Mouse (Mus musculus): ENCODE data around the gene Wipf3. TPM values are rescaled to one million over a fixed set of nuclear protein-coding genes. Genes with fewer than 3 reads are reported as not detected.

Wipf3 gene
- total RNA-seq, 1 experiment: 1.4 TPM

- no peak for DNase-seq (ENCODE audit: low read depth, low spot score)
- TF ChIP-seq ZC3H11A (IDR thresholded peaks at IDR 0.05; ENCODE audit: borderline replicate concordance, low read depth, low read length): no peak
- TF ChIP-seq ZNF384 (IDR thresholded peaks at IDR 0.05; ENCODE audit: low read depth, low read length): no peak
- TF ChIP-seq MAFK (IDR thresholded peaks at IDR 0.05; ENCODE audit: insufficient read depth, low read depth, low read length): no peak
- TF ChIP-seq HCFC1 (IDR thresholded peaks at IDR 0.05; ENCODE audit: borderline replicate concordance, insufficient read depth, low read length): no peak
- no peak for TF ChIP-seq CHD2 (IDR thresholded peaks at IDR 0.05; ENCODE audit: low read depth, low read length)
- Histone ChIP-seq H3K27ac (ENCODE audit: insufficient read depth, low read depth, low read length, poor library complexity, severe bottlenecking) (no peak overlapping the region), H3K9ac (ENCODE audit: insufficient read depth, low read depth, low read length, poor library complexity, severe bottlenecking) (no peak overlapping the region), H3K4me3 (ENCODE audit: insufficient read depth in 1 of 2, low read depth in 1 of 2, low read length in 2 of 2, poor library complexity in 1 of 2, severe bottlenecking in 1 of 2) (no peak overlapping the region), H3K36me3 (ENCODE audit: control insufficient read depth, insufficient read depth, low read length, poor library complexity, severe bottlenecking) (no peaks in the 10 kb centered on the region), H3K4me1 (ENCODE audit: control insufficient read depth in 2 of 2, insufficient read depth in 2 of 2, low read length in 2 of 2, poor library complexity in 1 of 2) (no peaks in the 10 kb centered on the region), H3K9me3 (ENCODE audit: control insufficient read depth, insufficient read depth, low read depth, low read length) (no peaks in the 10 kb centered on the region)
- in situ Hi-C loops (cut with MboI; ENCODE audit: low sequenced_read_pairs in 2 of 2, unreplicated experiment in 2 of 2): no loop called here
Measured at GRCm38 (mm10) chr6:54444086-54444485, 14.7 kb downstream of the Wipf3 start.

GRCm38 (mm10) chr6:54445249-54445818, 15.9 kb downstream of the Wipf3 start:
- in situ Hi-C loops (cut with MboI; ENCODE audit: low sequenced_read_pairs in 2 of 2, unreplicated experiment in 2 of 2): no loop called here
- no peak overlapping the region for H3K9ac ChIP-seq (ENCODE audit: insufficient read depth, low read depth, low read length, poor library complexity, severe bottlenecking)
- no peak overlapping the region for H3K27ac ChIP-seq (ENCODE audit: insufficient read depth, low read depth, low read length, poor library complexity, severe bottlenecking)
- H3K4me1 ChIP-seq (ENCODE audit: control insufficient read depth in 2 of 2, insufficient read depth in 2 of 2, low read length in 2 of 2, poor library complexity in 1 of 2): no peaks in the 10 kb centered on the region
- no peaks in the 10 kb centered on the region for H3K9me3 ChIP-seq (ENCODE audit: control insufficient read depth, insufficient read depth, low read depth, low read length)
- DNase-seq (ENCODE audit: low read depth, low spot score): no peak
- no peak for TF ChIP-seq ZC3H11A (IDR thresholded peaks at IDR 0.05; ENCODE audit: borderline replicate concordance, low read depth, low read length)
- no peak overlapping the region for H3K4me3 ChIP-seq (ENCODE audit: insufficient read depth in 1 of 2, low read depth in 1 of 2, low read length in 2 of 2, poor library complexity in 1 of 2, severe bottlenecking in 1 of 2)
- H3K36me3 ChIP-seq (ENCODE audit: control insufficient read depth, insufficient read depth, low read length, poor library complexity, severe bottlenecking): no peaks in the 10 kb centered on the region

GRCm38 (mm10) chr6:54447353-54447752, 17.9 kb downstream of the Wipf3 start:
- in situ Hi-C loops (cut with MboI; ENCODE audit: low sequenced_read_pairs in 2 of 2, unreplicated experiment in 2 of 2): no loop called here
- no peak for DNase-seq (ENCODE audit: low read depth, low spot score)
- Histone ChIP-seq H3K4me1 (ENCODE audit: control insufficient read depth in 2 of 2, insufficient read depth in 2 of 2, low read length in 2 of 2, poor library complexity in 1 of 2) (no peaks in the 10 kb centered on the region), H3K9ac (ENCODE audit: insufficient read depth, low read depth, low read length, poor library complexity, severe bottlenecking) (no peak overlapping the region), H3K36me3 (ENCODE audit: control insufficient read depth, insufficient read depth, low read length, poor library complexity, severe bottlenecking) (no peaks in the 10 kb centered on the region), H3K4me3 (ENCODE audit: insufficient read depth in 1 of 2, low read depth in 1 of 2, low read length in 2 of 2, poor library complexity in 1 of 2, severe bottlenecking in 1 of 2) (no peak overlapping the region), H3K27ac (ENCODE audit: insufficient read depth, low read depth, low read length, poor library complexity, severe bottlenecking) (no peak overlapping the region), H3K9me3 (ENCODE audit: control insufficient read depth, insufficient read depth, low read depth, low read length) (no peaks in the 10 kb centered on the region)
- TF ChIP-seq CHD2 (IDR thresholded peaks at IDR 0.05; ENCODE audit: low read depth, low read length) (no peak), HCFC1 (IDR thresholded peaks at IDR 0.05; ENCODE audit: borderline replicate concordance, insufficient read depth, low read length) (no peak), ZNF384 (IDR thresholded peaks at IDR 0.05; ENCODE audit: low read depth, low read length) (no peak), ZC3H11A (IDR thresholded peaks at IDR 0.05; ENCODE audit: borderline replicate concordance, low read depth, low read length) (no peak), MAFK (IDR thresholded peaks at IDR 0.05; ENCODE audit: insufficient read depth, low read depth, low read length) (no peak)

- no peak overlapping the region for H3K27ac ChIP-seq (ENCODE audit: insufficient read depth, low read depth, low read length, poor library complexity, severe bottlenecking)
- H3K9me3 ChIP-seq (ENCODE audit: control insufficient read depth, insufficient read depth, low read depth, low read length): no peaks in the 10 kb centered on the region
- H3K4me3 ChIP-seq (ENCODE audit: insufficient read depth in 1 of 2, low read depth in 1 of 2, low read length in 2 of 2, poor library complexity in 1 of 2, severe bottlenecking in 1 of 2): no peak overlapping the region
- no peak for DNase-seq (ENCODE audit: low read depth, low spot score)
- in situ Hi-C loops (cut with MboI; ENCODE audit: low sequenced_read_pairs in 2 of 2, unreplicated experiment in 2 of 2): no loop called here
- no peak overlapping the region for H3K9ac ChIP-seq (ENCODE audit: insufficient read depth, low read depth, low read length, poor library complexity, severe bottlenecking)
- no peak for TF ChIP-seq ZNF384 (IDR thresholded peaks at IDR 0.05; ENCODE audit: low read depth, low read length)
- TF ChIP-seq MAFK (IDR thresholded peaks at IDR 0.05; ENCODE audit: insufficient read depth, low read depth, low read length): no peak
- no peak for TF ChIP-seq HCFC1 (IDR thresholded peaks at IDR 0.05; ENCODE audit: borderline replicate concordance, insufficient read depth, low read length)
- TF ChIP-seq ZC3H11A (IDR thresholded peaks at IDR 0.05; ENCODE audit: borderline replicate concordance, low read depth, low read length): no peak
- H3K36me3 ChIP-seq (ENCODE audit: control insufficient read depth, insufficient read depth, low read length, poor library complexity, severe bottlenecking): no peaks in the 10 kb centered on the region
- no peaks in the 10 kb centered on the region for H3K4me1 ChIP-seq (ENCODE audit: control insufficient read depth in 2 of 2, insufficient read depth in 2 of 2, low read length in 2 of 2, poor library complexity in 1 of 2)
Measured at GRCm38 (mm10) chr6:54459661-54460060, 30.3 kb downstream of the Wipf3 start.

Measured in ES-E14 (cell line).